Mouse (Mus musculus) megakaryocyte, embryonic 14.5 days (primary cell): Measurements from ENCODE around the gene Npw.

Experiments
- FLI1 ChIP-seq: IDR thresholded peaks from 2 replicates; pipeline ENCODE4 v1.6.1; 2012; ENCODE audit warnings: low read length, inconsistent platforms, mixed read lengths
- GATA1 ChIP-seq: IDR thresholded peaks from 3 replicates; pipeline ENCODE4 v1.6.1; 2012; ENCODE audit warnings: mixed read lengths, low read length, inconsistent platforms, borderline replicate concordance

DNA sequence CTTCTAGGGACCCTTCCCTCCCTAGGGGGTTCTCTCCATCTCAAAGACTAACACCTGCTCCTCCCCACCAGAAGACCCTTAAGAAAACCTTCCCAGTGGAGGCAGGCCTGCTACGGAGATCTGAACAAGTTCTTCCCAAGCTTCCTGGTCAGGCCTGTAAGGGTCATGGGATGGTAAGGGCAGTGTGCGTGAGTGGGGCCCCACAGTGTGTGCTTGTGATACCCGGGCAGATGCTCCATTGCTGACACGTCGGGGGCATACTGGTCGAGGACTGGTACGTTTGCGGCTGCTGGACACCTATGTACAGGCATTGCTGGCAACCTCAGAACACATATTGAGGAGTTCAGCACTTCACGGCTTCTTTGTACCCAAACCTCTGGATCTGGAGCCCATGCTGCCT, 40.5 kb upstream of the Npw start:
- TF ChIP-seq GATA1 (no peak), FLI1 (no peak)
